Mouse (Mus musculus) G1E (cell line): ENCODE data around the gene Mrpl37.

ENCODE experiments used
- CTCF ChIP-seq: IDR thresholded peaks from 2 replicates; pipeline ENCODE4 v1.5.1; 2012; ENCODE audit warnings: low read depth, low read length, inconsistent platforms, mixed read lengths
- GATA1 ChIP-seq: IDR thresholded peaks from 2 replicates; pipeline ENCODE4 v1.6.1; 2012; ENCODE audit warnings: borderline replicate concordance, low read length, inconsistent platforms, mixed read lengths
- GATA2 ChIP-seq: IDR thresholded peaks from 2 replicates; pipeline ENCODE4 v1.6.1; 2012; ENCODE audit warnings: low read depth, low read length, inconsistent platforms, borderline replicate concordance
- POLR2AphosphoS5 ChIP-seq: IDR thresholded peaks from 2 replicates; pipeline ENCODE4 v1.6.1; 2012; ENCODE audit warnings: low read depth, low read length, inconsistent platforms; ENCODE audit not compliant: insufficient replicate concordance
- TAL1 ChIP-seq: conservative IDR thresholded peaks from 2 replicates; pipeline ENCODE4 v1.6.1; 2012; ENCODE audit warnings: low read depth, low read length, inconsistent platforms, mixed read lengths

- TF ChIP-seq CTCF (no peak), GATA1 (no peak), POLR2AphosphoS5 (no peak), TAL1 (no peak), GATA2 (no peak)
Measured at GRCm38 (mm10) chr4:107066252-107067124, at the start of gene Mrpl37, which contains the start of gene Cyb5rl.
